Mouse (Mus musculus): ENCODE results near the gene Timm10b. TPM values are rescaled to one million over a fixed set of nuclear protein-coding genes. Genes with fewer than 3 reads are reported as not detected.
A peak's percentile ranks its signal among the peaks of the same experiment; 100 is the strongest.

Timm10b gene
- polyA plus RNA-seq, 1 experiment from 2014 or later: 183 TPM

DNA sequence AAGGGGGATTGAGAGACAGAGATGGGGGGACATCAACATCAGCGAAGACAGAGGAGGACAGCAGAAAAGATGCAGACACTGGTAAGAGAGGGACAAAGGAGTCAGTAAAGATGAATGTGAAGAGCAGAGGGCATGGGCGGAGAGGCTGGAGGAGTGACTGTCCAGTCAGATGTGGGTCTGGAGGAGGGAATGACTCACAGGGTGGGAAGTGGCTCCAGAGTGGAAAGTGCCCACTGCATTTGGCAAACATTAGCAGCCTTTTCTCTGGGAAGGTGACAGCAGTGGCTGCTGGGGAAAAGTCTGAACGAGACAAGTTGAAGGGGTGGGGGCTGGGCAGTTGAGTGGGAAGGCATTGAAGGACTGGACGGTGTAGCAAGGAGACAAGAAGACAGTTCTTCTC is 18.8 kb upstream of the Timm10b start:
- ATAC-seq (ENCODE audit: low FRiP score, low TSS enrichment): no peak
- WGBS: 71% methylated on average over 4 of the region's 4 CpGs
- no peaks in the 10 kb centered on the region for H3K27me3 ChIP-seq (ENCODE audit: insufficient read depth, low read length)
- H3K4me3 ChIP-seq (ENCODE audit: low read length): no peak overlapping the region
- peaks cover 6% of the 10 kb centered on the region; the same call in 1 of the 2 replicates for H3K4me1 ChIP-seq (ENCODE audit: insufficient read depth, low read length)
- no peak overlapping the region for H3K27ac ChIP-seq (ENCODE audit: low read length)
- H3K9ac ChIP-seq (replicated peaks; ENCODE audit: low read length): no peak overlapping the region
- no peak overlapping the region for H3K4me2 ChIP-seq (replicated peaks; ENCODE audit: low read depth, low read length)
- peaks cover 52% of the 10 kb centered on the region for H3K36me3 ChIP-seq (ENCODE audit: insufficient read depth, low read length)
- H3K9me3 ChIP-seq (ENCODE audit: low read length): no peaks in the 10 kb centered on the region

DNA sequence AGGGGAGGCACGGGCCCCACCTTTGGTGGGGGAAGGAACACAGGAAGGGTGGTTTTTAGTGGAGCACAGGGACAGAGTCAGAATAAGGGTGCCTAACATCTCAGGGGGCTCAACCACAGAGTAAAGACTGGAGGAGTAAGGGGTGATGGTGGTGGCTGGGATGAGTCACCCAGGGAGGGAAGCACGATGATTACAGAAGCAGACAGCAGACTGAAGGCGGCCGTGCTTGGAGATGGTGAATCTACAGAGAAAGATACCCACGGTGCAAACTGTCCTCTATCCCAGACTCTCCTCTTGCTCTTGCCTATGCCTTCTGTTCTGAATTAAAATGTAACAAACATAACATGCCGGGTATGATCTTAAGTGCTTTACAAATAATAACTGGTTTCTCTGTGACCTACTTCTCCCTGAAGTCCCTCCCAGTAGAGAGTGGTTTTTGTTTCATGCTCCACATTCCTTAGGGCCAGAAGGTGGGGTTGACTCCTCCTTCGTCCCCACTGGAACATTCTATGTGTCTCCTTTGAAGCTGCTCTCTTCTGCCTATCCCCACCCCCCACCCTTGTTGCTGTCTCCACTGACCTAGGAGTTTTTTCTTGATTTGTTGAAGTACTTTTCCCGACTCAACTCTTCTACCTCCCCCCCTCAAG is 18.1 kb upstream of the Timm10b start:
- H3K4me3 ChIP-seq (ENCODE audit: low read length): no peak overlapping the region
- no peaks in the 10 kb centered on the region for H3K27me3 ChIP-seq (ENCODE audit: insufficient read depth, low read length)
- peaks cover 6% of the 10 kb centered on the region; the same call in 1 of the 2 replicates for H3K4me1 ChIP-seq (ENCODE audit: insufficient read depth, low read length)
- H3K36me3 ChIP-seq (ENCODE audit: insufficient read depth, low read length): peaks cover 47% of the 10 kb centered on the region
- no peak overlapping the region for H3K4me2 ChIP-seq (replicated peaks; ENCODE audit: low read depth, low read length)
- no peaks in the 10 kb centered on the region for H3K9me3 ChIP-seq (ENCODE audit: low read length)
- no peak overlapping the region for H3K9ac ChIP-seq (replicated peaks; ENCODE audit: low read length)
- WGBS: 68% methylated on average over 8 of the region's 8 CpGs
- no peak overlapping the region for H3K27ac ChIP-seq (ENCODE audit: low read length)
- ATAC-seq (ENCODE audit: low FRiP score, low TSS enrichment): no peak

DNA sequence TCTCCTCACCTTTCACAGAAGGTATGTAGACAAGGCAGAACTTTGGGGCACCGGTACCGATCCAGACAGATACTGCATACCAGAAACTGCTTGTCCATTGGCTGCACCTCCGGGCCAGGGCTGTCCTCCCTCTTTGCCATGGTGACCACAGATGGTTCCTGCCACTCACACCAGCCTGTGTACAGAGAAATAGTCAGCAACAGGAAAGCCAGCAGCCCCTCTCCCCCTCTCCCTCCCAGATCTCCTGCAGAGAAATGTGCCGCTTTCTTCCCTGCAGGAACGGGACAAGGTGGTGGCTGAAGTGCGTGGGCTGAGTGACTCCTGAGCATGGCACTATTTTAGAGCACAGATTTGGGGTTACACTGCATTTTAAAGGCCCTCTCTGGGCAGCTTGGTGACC is 14.5 kb upstream of the Timm10b start:
- H3K4me2 ChIP-seq (replicated peaks; ENCODE audit: low read depth, low read length): no peak overlapping the region
- no peaks in the 10 kb centered on the region for H3K9me3 ChIP-seq (ENCODE audit: low read length)
- H3K4me3 ChIP-seq (ENCODE audit: low read length): no peak overlapping the region
- 88% methylated on average over 6 of the region's 6 CpGs for WGBS
- H3K9ac ChIP-seq (replicated peaks; ENCODE audit: low read length): no peak overlapping the region
- no peak for ATAC-seq (ENCODE audit: low FRiP score, low TSS enrichment)
- peaks cover 24% of the 10 kb centered on the region for H3K36me3 ChIP-seq (ENCODE audit: insufficient read depth, low read length)
- H3K4me1 ChIP-seq (ENCODE audit: insufficient read depth, low read length): peaks cover 24% of the 10 kb centered on the region
- no peaks in the 10 kb centered on the region for H3K27me3 ChIP-seq (ENCODE audit: insufficient read depth, low read length)
- no peak overlapping the region for H3K27ac ChIP-seq (ENCODE audit: low read length)

DNA sequence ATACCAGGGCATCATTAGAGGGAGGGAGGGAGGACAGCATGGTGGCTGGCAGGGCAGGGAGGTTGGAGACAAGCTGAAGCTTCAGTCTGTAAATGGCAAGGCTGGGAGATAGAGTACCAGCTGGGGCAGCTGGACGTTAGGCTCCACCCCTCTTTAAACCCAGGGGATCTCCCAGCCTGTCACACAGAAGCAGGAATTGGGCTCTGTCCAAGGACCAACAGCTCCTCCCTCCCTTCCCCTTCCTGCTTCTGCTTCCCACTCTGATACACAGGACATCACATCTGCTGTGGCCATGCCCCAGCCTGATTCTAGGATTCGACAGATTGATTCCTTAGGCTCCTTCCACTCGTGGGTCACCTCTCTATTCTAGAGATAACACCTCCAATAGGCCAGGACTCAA is 11.2 kb upstream of the Timm10b start:
- peak; percentile 13; the same call in 1 of the 2 replicates for ATAC-seq (ENCODE audit: low FRiP score, low TSS enrichment)
- peaks cover 15% of the 10 kb centered on the region for H3K36me3 ChIP-seq (ENCODE audit: insufficient read depth, low read length)
- H3K27ac ChIP-seq (ENCODE audit: low read length): peak overlapping the region; percentile 57; the same call in 1 of the 2 replicates
- no peaks in the 10 kb centered on the region for H3K9me3 ChIP-seq (ENCODE audit: low read length)
- no peak overlapping the region; the same call in 1 of the 2 replicates for H3K9ac ChIP-seq (replicated peaks; ENCODE audit: low read length)
- H3K4me2 ChIP-seq (replicated peaks; ENCODE audit: low read depth, low read length): no peak overlapping the region
- no peaks in the 10 kb centered on the region for H3K27me3 ChIP-seq (ENCODE audit: insufficient read depth, low read length)
- H3K4me3 ChIP-seq (ENCODE audit: low read length): no peak overlapping the region
- 26% methylated on average over 3 of the region's 3 CpGs for WGBS
- peaks cover 28% of the 10 kb centered on the region for H3K4me1 ChIP-seq (ENCODE audit: insufficient read depth, low read length)

DNA sequence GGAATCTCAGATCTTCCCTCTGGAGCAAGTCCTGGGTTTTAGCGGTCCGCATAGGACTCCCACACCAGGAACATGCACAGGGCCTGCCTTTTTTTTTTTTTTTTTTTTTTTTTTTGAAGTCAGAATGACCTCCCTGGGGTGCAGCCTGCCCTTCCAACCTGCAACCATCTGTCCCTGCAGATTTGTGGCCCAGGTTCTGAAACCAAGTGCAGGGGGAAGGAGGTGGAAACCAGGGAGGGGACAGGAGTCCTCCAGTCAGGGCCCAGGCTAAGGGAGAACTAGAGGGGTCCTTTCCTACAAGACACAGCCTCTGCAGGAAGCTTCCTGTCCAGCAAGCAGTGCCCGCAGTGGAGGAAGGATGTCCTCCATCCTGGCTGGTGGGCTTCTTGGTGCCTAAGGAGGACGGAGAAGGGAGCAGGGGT is 7.3 kb upstream of the Timm10b start:
- H3K4me3 ChIP-seq (ENCODE audit: low read length): peak overlapping the region; percentile 85
- no peaks in the 10 kb centered on the region for H3K9me3 ChIP-seq (ENCODE audit: low read length)
- H3K4me2 ChIP-seq (replicated peaks; ENCODE audit: low read depth, low read length): peak overlapping the region; percentile 88
- ATAC-seq (ENCODE audit: low FRiP score, low TSS enrichment): no peak
- peak overlapping the region; percentile 85 for H3K9ac ChIP-seq (replicated peaks; ENCODE audit: low read length)
- H3K27ac ChIP-seq (ENCODE audit: low read length): peak overlapping the region; percentile 4; the same call in 1 of the 2 replicates
- H3K27me3 ChIP-seq (ENCODE audit: insufficient read depth, low read length): 0 out of 2 replicates have a peak, but pooled peaks cover 2% of the 10 kb centered on the region
- 21% methylated on average over 4 of the region's 4 CpGs for WGBS
- H3K36me3 ChIP-seq (ENCODE audit: insufficient read depth, low read length): peaks cover 18% of the 10 kb centered on the region
- peaks cover 28% of the 10 kb centered on the region for H3K4me1 ChIP-seq (ENCODE audit: insufficient read depth, low read length)

DNA sequence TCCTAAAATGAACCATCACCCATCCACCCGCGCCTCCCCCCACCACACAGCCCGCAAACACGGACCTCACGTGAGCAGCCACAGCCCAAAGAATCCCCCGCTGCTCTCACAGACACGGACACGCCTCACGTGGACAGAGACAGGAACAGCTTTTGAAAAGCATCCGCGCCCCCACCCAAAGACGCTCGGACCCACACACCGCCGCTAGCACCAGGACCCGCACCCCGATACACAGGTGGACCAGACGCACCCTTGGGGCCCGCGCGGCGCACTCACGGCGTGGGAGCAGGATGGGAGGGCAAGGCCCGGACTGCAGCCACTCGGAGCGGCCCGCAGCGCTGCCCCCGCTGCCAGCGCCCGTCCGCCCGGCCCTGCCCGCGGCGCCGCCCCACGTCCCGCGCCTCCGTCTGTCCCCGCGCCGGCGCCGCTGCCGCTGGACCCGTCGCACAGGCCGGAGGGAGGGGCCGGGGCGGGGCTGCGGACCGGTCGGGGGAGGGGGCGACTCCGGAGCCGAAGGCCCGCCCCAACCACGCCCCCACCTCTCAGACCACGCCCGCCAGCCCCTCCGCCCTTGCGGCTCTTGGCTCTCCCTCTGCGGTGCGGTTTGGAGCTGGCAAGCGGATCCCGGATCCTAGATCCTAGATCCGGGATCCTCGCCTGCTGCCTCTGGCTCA is 6.6 kb upstream of the Timm10b start, which contains the start of gene Trim3:
Gene Trim3, minus strand, starts transcription at position 445 of the 674 bp plus-strand sequence.
- H3K36me3 ChIP-seq (ENCODE audit: insufficient read depth, low read length): peaks cover 20% of the 10 kb centered on the region
- peak; percentile 92 for ATAC-seq (ENCODE audit: low FRiP score, low TSS enrichment)
- no peaks in the 10 kb centered on the region for H3K9me3 ChIP-seq (ENCODE audit: low read length)
- H3K4me2 ChIP-seq (replicated peaks; ENCODE audit: low read depth, low read length): peak within 1 kb of the TSS; percentile 88
- H3K27me3 ChIP-seq (ENCODE audit: insufficient read depth, low read length): 0 out of 2 replicates have a peak, but pooled peaks cover 2% of the 10 kb centered on the region
- under 1% methylated on average over 37 of the region's 71 CpGs for WGBS
- H3K27ac ChIP-seq (ENCODE audit: low read length): peak within 1 kb of the TSS; percentile 68
- H3K9ac ChIP-seq (replicated peaks; ENCODE audit: low read length): peak within 1 kb of the TSS; percentile 85
- H3K4me3 ChIP-seq (ENCODE audit: low read length): peak within 1 kb of the TSS; percentile 85
- peaks cover 25% of the 10 kb centered on the region for H3K4me1 ChIP-seq (ENCODE audit: insufficient read depth, low read length)

DNA sequence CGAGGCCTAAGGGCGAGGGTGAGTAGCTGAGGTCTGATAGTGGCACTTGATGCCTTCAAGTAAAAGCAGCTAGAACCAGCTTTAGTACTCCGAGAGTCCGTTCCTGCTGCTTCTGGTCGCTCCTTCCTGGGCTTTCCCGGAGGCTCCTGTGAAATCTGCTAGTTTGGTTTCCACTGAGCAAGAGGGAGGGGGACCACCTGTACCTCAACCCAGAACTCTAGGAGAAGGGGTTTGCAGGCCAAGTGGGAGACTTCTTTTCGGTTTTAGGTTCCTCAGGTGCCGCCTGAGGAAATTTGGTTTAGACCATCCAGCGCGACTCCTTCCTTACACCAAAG is 6.1 kb upstream of the Timm10b start:
- no peak for ATAC-seq (ENCODE audit: low FRiP score, low TSS enrichment)
- 3% methylated on average over 10 of the region's 10 CpGs for WGBS
- no peaks in the 10 kb centered on the region for H3K9me3 ChIP-seq (ENCODE audit: low read length)
- H3K9ac ChIP-seq (replicated peaks; ENCODE audit: low read length): peak overlapping the region; percentile 85
- H3K27ac ChIP-seq (ENCODE audit: low read length): peak overlapping the region; percentile 52
- H3K4me2 ChIP-seq (replicated peaks; ENCODE audit: low read depth, low read length): peak overlapping the region; percentile 88
- peaks cover 23% of the 10 kb centered on the region for H3K4me1 ChIP-seq (ENCODE audit: insufficient read depth, low read length)
- H3K36me3 ChIP-seq (ENCODE audit: insufficient read depth, low read length): peaks cover 25% of the 10 kb centered on the region
- H3K4me3 ChIP-seq (ENCODE audit: low read length): peak overlapping the region; percentile 85
- 0 out of 2 replicates have a peak, but pooled peaks cover 2% of the 10 kb centered on the region for H3K27me3 ChIP-seq (ENCODE audit: insufficient read depth, low read length)

DNA sequence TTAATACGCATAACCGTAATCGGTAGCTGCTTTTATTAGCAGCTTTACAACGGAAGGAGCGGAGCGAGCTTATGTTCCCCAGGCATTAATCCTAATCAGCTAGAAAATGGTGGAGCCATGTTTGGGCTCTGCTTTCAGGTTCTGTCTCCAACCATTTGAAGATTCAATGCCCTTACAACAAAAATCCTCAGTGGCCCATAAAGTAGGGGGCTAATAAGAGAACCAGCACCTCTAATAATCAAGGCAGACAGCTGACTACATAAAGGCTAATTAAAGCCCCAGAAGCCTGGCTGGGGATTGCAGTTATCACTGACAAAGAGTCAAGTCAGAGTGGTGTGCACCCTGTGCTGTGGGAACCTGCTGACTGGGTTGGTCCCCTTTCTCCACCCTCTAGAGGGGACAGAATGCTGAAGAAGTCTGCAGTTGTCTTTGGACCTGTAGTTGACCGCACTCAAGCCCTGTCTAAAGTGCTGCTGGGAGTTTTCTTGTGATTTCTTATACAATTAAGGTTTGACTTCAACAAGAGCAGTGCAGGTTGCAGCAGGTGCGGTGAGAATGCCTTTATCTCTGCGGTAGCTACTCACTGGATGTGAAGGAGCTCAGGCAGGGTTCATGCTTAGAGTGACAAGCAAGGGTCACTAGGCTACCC is 5.5 kb upstream of the Timm10b start:
- Histone ChIP-seq H3K4me1 (ENCODE audit: insufficient read depth, low read length) (peaks cover 23% of the 10 kb centered on the region), H3K4me3 (ENCODE audit: low read length) (peak overlapping the region; percentile 85; the same call in 1 of the 2 replicates), H3K9ac (replicated peaks; ENCODE audit: low read length) (peak overlapping the region; percentile 85; the same call in 1 of the 2 replicates), H3K27ac (ENCODE audit: low read length) (no peak overlapping the region), H3K27me3 (ENCODE audit: insufficient read depth, low read length) (0 out of 2 replicates have a peak, but pooled peaks cover 2% of the 10 kb centered on the region), H3K36me3 (ENCODE audit: insufficient read depth, low read length) (peaks cover 25% of the 10 kb centered on the region), H3K4me2 (replicated peaks; ENCODE audit: low read depth, low read length) (peak overlapping the region; percentile 88), H3K9me3 (ENCODE audit: low read length) (no peaks in the 10 kb centered on the region)
- ATAC-seq (ENCODE audit: low FRiP score, low TSS enrichment): no peak
- WGBS: 49% methylated on average over 9 of the region's 9 CpGs

DNA sequence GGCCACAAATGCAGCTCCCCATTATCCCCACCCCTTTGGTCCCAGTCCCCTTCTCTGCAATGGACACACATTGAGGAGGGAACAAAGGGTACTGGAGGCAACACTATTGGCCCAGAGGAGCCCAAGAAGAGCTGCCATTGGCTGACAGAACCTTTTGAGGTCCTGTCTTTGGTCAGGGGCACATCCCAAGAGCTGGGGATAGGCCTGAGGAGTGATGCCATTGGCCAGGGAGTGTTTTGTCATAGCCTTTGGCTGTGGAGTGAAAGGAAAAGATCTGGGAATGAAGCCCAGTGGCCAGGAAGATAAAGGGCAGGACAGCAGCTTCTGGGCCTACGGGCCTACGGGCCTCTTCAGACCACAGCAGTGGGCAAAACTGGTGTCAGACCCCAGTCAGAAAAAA is 4.1 kb upstream of the Timm10b start:
- no peak overlapping the region for H3K4me3 ChIP-seq (ENCODE audit: low read length)
- 0 out of 2 replicates have a peak, but pooled peaks cover 2% of the 10 kb centered on the region for H3K27me3 ChIP-seq (ENCODE audit: insufficient read depth, low read length)
- no peak for ATAC-seq (ENCODE audit: low FRiP score, low TSS enrichment)
- H3K4me2 ChIP-seq (replicated peaks; ENCODE audit: low read depth, low read length): no peak overlapping the region
- H3K36me3 ChIP-seq (ENCODE audit: insufficient read depth, low read length): peaks cover 25% of the 10 kb centered on the region
- WGBS: 85% methylated on average over 2 of the region's 2 CpGs
- no peaks in the 10 kb centered on the region for H3K9me3 ChIP-seq (ENCODE audit: low read length)
- H3K9ac ChIP-seq (replicated peaks; ENCODE audit: low read length): no peak overlapping the region
- no peak overlapping the region for H3K27ac ChIP-seq (ENCODE audit: low read length)
- H3K4me1 ChIP-seq (ENCODE audit: insufficient read depth, low read length): peaks cover 23% of the 10 kb centered on the region

All from kidney, embryonic 16.5 days (tissue).